Mouse (Mus musculus): ENCODE measurements around the gene Plekha4.
A peak's percentile ranks its signal among the peaks of the same experiment; 100 is the strongest.
"Not testable (repeated sequence)": the region's sequence is repeated elsewhere in the genome, so short reads cannot be mapped to it uniquely, and the experiment has no call there.

The Plekha4 gene

GRCm38 (mm10) chr7:45525809-45526473 is at the start of gene Plekha4, which contains the start of gene Ppp1r15a:
Gene Plekha4 (plus strand): TSS chr7:45526330.
Gene Ppp1r15a (minus strand): TSS chr7:45526268.
- DNase-seq (ENCODE audit: low spot score in 2 of 2) = peak; percentile 97 to 98

GRCm38 (mm10) chr7:45476453-45476852 is 49.7 kb upstream of the Plekha4 start:
- DNase-seq (ENCODE audit: low spot score in 2 of 2) = no peak

- peak; percentile 51 to 69 for DNase-seq (ENCODE audit: low spot score in 2 of 2)
These were observed 49.1 kb upstream of the Plekha4 start for GRCm38 (mm10) chr7:45477003-45477402.

- no peak for DNase-seq (ENCODE audit: low spot score in 2 of 2)
These were observed 47.4 kb upstream of the Plekha4 start for GRCm38 (mm10) chr7:45478774-45479173.

- DNase-seq (ENCODE audit: low spot score in 2 of 2) = not testable (repeated sequence)
These were observed 45.8 kb upstream of the Plekha4 start for GRCm38 (mm10) chr7:45480310-45480709.

GRCm38 (mm10) chr7:45481374-45481927 is 44.7 kb upstream of the Plekha4 start, which contains the start of gene Tulp2:
Gene Tulp2 (plus strand): TSS chr7:45481877.
- DNase-seq (ENCODE audit: low spot score in 2 of 2) = peak; percentile 40 to 57

- DNase-seq (ENCODE audit: low spot score in 2 of 2) = no peak
These were observed 44.0 kb upstream of the Plekha4 start for GRCm38 (mm10) chr7:45482166-45482565.

GRCm38 (mm10) chr7:45484985-45485384 is 41.1 kb upstream of the Plekha4 start:
- DNase-seq (ENCODE audit: low spot score in 2 of 2) = not testable (repeated sequence)

- DNase-seq (ENCODE audit: low spot score in 2 of 2) = no peak
These were observed 40.0 kb upstream of the Plekha4 start for GRCm38 (mm10) chr7:45486158-45486557.

- DNase-seq (ENCODE audit: low spot score in 2 of 2) = no peak
These were observed 39.2 kb upstream of the Plekha4 start, which contains the start of gene Gm45808 for GRCm38 (mm10) chr7:45486761-45487415. Gene Gm45808 (minus strand): TSS chr7:45486811.

- DNase-seq (ENCODE audit: low spot score in 2 of 2) = no peak
These were observed 38.3 kb upstream of the Plekha4 start for GRCm38 (mm10) chr7:45487861-45488292.

- DNase-seq (ENCODE audit: low spot score in 2 of 2) = peak in 1 of 2 experiments; percentile 78
These were observed 37.6 kb upstream of the Plekha4 start, which contains the start of gene Dhdh for GRCm38 (mm10) chr7:45488293-45489204. Gene Dhdh (minus strand): TSS chr7:45488805.

- DNase-seq (ENCODE audit: low spot score in 2 of 2) = no peak
These were observed 36.6 kb upstream of the Plekha4 start for GRCm38 (mm10) chr7:45489578-45489977.

GRCm38 (mm10) chr7:45490822-45491221 is 35.3 kb upstream of the Plekha4 start:
- no peak for DNase-seq (ENCODE audit: low spot score in 2 of 2)

GRCm38 (mm10) chr7:45491264-45491663 is 34.9 kb upstream of the Plekha4 start:
- DNase-seq (ENCODE audit: low spot score in 2 of 2) = peak in 1 of 2 experiments; percentile 35

- no peak for DNase-seq (ENCODE audit: low spot score in 2 of 2)
These were observed 33.8 kb upstream of the Plekha4 start for GRCm38 (mm10) chr7:45492225-45492844.

GRCm38 (mm10) chr7:45492951-45493350 is 33.2 kb upstream of the Plekha4 start:
- peak in 1 of 2 experiments; percentile 28 for DNase-seq (ENCODE audit: low spot score in 2 of 2)

- DNase-seq (ENCODE audit: low spot score in 2 of 2) = no peak
These were observed 31.6 kb upstream of the Plekha4 start for GRCm38 (mm10) chr7:45494548-45494947.

GRCm38 (mm10) chr7:45498427-45498826 is 27.7 kb upstream of the Plekha4 start:
- DNase-seq (ENCODE audit: low spot score in 2 of 2) = no peak

- no peak for DNase-seq (ENCODE audit: low spot score in 2 of 2)
These were observed 18.5 kb upstream of the Plekha4 start for GRCm38 (mm10) chr7:45507583-45507982.

GRCm38 (mm10) chr7:45508561-45508960 is 17.6 kb upstream of the Plekha4 start:
- DNase-seq (ENCODE audit: low spot score in 2 of 2) = no peak
